Mouse (Mus musculus): Measurements from ENCODE around the gene Ccdc36.

DNA sequence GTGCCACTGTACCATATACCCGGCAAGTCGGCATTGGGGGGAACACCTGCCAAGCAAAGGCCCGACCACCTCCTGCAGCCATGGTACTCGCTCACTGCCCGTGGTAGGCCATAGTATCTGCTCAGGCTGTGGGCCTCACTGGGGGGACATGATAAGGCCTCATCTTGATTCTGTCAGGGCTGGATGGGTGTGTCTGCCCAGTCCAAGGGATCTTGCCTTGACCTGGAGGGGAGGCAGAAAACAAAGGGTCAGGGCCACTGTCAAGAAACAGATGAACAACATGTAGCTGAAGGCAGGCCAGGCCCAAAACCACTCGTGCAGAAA, 22.8 kb upstream of the Ccdc36 start:
- TF ChIP-seq EP300 (IDR thresholded peaks at IDR 0.05; ENCODE audit: low read depth): no peak
- no peak for TF ChIP-seq CTCF (IDR thresholded peaks at IDR 0.05; ENCODE audit: low read depth)
